Mouse (Mus musculus): ENCODE results near the gene Stat3.
A peak's percentile ranks its signal among the peaks of the same experiment; 100 is the strongest.

The Stat3 gene

DNA sequence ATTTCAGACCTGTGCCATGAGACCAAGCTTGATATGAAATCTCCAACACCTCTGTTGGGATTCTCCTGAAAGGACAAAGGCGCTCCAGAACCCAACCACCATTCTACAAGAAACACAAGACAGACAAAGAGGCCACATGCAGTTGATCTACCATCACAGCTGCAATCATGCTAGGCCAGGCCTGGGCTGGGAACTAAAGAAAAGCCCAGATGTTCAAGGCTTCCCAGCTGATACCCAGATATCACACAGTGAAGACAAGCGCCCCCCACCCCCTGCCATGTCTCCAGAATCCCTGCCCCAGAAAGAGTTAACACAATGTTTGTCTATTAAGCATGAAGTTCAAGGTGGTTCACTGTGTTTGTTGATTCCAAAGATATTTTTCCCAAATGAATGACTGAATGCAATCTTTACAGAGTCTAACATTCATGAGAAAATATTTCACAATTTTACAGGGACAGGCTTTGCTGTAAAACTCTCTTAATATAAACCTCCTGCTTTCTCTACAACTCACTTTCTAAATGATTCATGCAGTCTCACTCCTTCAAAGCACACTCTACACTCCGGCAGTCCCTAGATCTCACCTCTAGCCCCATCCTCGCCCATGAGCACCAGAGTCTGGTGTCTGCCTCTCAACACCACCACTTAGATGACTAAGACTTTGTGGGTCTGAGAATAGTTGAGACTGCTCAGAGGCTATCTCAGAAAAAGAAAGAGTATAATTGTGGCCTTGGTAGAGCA is 18.3 kb downstream of the Stat3 start:
- DNase-seq (ENCODE audit: low read depth): no peak

DNA sequence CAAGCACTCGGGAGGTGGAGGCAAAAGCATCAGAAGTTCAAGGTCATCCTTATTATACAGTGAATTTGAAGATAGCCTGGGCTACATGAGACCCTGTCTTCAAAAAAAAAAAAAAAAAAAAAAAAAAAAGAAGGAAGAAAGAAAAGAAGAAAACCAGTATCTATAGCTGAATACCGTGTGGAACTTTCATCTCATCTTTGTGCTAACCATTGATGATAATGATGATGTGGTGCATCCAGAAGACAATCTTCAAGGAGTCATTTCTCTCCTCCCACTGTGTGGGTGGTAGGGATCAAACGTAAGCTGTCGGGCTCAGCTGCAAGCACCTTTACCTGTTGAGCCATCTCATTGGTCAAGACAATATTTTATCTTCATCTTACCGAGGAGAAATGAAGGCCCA is 21.3 kb downstream of the Stat3 start:
- no peak for DNase-seq (ENCODE audit: low read depth)

DNA sequence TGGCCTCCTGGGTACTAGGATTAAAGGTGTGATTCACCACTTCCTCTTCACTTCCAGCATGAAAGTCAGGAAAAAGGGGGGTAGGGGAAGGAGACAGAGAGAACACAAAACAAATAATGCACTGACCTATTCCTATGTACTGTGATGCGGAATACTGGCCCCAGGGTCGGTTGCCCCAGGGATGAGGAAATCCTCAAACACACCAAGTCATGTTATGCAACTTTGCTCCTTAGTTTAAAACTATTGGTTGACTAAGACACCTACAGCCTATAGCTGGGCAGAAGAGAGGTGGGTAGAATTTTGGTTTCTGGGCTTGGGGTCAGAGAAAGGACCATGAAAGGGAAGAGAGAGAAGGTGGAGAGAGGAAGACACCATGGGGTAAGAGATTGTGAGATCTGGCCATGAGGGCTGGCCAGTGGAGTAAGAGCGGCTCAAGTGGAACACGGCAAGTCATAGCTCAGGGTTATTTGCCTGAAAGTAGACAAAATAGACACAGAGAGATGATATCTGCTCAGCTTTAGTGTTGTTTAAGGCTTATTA is 22.8 kb downstream of the Stat3 start:
- DNase-seq (ENCODE audit: low read depth): no peak

DNA sequence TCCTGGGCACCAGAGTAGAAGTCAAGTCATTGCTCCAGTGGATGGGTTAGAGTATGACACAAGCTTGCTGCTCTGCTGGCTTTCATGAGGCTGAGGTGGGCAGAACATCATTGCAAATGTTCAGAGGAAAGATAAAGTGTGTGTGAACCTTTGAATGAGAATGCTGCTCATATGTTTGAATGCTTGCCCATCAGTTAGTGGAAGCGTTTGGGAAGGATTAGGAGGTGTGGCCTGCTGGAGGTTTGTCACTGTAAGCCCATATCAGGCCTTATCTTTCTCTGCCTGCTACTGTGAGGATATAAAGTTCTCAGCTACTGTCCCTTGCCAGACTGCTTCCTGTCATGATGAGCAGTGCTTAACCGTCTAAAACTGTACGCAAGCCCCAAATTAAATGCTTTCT is 24.3 kb downstream of the Stat3 start:
- no peak for DNase-seq (ENCODE audit: low read depth)

DNA sequence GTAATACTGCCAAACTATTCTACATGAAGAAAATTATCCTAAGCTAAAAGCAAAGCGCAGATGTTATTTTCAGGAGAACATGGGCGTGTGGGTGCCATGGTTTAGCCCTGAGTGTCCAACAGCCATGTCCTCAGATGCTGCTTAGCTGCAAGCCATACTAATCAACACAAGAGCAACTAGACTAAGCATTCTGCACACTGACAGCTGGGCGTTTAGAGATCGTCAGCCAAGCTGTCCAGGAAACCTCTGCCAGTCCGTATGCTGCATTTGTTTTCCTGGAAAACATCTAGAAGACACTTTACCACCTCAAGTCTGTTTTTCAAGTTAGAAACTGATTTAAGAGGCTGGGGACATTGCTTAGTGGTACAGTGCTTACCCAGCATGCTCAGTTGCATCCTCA is 24.9 kb downstream of the Stat3 start:
- no peak for DNase-seq (ENCODE audit: low read depth)

DNA sequence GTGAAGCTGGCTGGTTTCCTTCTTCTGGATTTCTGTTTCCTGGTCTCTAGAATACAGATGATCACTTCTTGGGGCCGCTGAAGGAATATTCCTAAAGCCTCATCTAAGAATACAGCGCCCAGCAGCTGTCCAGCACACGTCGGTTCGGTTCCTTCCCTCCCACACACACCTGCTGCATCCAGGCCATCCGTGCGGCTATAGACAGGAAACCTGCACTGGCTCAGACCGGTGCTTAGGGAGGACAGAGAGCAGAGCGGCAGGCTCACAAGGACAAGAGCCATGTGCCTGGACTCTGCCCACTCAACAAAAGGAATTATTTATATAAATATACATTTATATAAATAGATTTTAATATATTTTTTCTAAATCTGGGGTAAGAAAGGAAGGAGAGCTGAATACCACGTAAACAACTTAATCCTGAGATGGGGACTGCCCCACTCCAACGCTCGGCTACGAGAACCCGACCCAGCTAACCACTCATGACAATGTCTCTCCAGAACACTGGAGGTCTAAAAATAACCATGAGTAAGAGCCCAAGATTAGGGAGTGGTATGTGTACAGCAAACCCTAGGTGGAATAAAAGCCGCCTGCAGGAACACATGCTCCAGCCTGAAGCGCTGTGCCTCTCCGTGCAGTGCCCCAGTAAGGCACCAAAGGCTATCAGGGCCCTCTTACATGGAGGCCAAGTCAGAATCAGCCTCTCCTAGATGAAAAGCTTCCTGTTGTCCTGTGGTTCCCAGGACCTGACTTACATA is 26.8 kb downstream of the Stat3 start:
- no peak for DNase-seq (ENCODE audit: low read depth)

DNA sequence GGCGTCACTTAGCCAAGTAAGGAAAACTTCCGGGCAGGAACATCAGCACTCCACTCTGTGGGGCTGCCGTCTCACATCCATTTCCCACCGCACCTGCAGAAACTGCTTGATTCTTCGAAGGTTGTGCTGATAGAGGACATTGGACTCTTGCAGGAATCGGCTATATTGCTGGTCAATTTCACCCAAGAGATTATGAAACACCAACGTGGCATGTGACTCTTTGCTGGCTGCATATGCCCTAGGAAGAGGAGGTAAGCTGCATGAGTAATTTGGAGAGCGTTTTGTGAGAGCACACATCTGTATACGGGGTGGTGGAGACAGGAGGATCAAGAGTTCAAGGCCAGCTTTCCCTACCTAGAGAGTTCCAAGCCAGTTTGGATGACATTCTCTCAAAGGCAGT is 30.8 kb downstream of the Stat3 start:
- DNase-seq (ENCODE audit: low read depth): no peak

DNA sequence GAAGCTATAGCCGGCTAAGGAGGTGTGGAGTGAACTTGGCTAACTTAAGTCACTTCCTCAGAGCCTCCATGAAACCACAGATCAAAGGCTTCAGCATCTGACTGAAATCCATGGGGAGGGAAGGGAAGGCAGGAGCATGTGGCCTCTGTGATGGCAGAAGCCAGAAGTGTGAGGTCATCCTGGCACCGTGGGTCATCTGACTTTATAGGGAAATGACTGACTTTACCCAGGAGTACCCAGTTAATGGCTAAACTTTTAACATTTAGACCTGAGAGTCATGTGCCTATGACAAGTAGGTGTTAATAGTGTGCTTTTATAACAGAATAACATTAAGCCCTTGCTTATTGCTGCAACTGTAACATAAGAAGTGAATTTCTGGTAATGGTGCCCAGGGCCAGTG is 31.2 kb downstream of the Stat3 start:
- no peak for DNase-seq (ENCODE audit: low read depth)

DNA sequence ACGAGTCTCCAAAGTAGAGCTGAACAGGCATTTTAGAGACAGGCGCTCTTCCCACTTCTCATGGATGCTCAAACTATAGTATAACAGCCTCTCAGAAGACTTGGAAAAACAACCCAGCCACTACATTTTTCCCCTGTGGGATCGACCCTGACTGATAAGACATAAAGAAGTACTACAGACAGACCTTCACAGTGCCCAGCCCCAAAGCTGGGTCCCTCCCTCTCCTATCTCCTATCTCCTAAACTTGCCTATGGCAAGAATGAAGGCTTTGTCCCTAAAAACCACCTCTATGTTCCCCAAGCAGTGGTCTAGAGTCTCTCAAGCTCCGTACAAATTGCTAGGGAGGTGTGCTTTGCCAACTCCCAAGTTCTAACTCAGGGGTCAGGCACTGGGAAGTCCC is 32.5 kb downstream of the Stat3 start:
- no peak for DNase-seq (ENCODE audit: low read depth)

DNA sequence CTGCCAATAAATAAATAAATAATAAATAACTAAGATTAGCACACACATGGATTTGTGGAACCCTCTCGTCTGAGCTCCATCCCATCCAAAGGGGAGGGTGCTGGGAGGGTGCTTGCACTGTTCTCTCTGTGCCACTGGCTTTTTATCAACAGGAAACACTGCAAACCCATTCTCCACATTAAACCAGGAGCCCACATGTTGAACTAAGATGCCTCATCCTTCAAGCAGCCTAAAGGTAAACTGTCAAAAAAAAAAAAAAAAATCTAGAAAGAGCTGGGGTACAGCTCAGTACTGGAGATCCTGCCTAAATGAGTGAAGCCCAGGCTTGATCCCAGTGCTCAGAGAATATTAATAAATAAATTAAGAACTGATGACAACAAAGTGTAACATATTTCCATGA is 33.4 kb downstream of the Stat3 start:
- peak; percentile 37 for DNase-seq (ENCODE audit: low read depth)

DNA sequence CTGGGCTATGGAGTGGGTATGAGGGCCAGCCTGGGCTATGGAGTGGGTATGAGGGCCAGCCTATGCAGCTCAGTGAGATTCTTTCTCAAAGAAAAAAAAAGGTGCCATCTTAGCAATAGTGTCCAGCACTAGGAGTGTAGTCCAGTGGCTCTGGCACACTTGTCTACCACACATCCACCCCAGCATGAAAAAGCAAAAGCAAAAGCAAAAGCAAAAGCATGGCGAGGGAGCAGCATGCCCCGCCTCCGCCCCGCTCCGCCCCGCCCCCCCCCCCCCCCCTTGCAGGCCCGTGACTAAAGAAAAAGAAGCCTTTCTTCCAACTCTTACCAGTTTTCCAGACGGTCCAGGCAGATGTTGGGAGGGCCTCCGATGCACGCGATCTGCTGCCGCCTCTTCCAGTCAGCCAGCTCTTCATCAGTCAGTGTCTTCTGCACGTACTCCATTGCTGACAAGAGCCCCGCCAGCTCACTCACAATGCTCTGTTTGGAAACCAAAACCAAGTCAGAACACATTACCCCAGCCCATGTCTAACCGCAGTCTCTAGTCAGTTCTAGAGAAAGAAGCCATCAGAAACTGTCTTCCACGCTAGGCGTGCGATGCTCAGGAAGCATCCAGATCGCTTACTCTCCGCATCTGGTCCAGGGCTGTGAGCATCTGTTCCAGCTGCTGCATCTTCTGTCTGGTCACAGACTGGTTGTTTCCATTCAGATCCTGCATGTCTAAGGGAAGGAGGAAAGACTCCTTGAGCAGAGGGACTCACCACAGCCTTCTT is 34.6 kb downstream of the Stat3 start:
- DNase-seq (ENCODE audit: low read depth): no peak

DNA sequence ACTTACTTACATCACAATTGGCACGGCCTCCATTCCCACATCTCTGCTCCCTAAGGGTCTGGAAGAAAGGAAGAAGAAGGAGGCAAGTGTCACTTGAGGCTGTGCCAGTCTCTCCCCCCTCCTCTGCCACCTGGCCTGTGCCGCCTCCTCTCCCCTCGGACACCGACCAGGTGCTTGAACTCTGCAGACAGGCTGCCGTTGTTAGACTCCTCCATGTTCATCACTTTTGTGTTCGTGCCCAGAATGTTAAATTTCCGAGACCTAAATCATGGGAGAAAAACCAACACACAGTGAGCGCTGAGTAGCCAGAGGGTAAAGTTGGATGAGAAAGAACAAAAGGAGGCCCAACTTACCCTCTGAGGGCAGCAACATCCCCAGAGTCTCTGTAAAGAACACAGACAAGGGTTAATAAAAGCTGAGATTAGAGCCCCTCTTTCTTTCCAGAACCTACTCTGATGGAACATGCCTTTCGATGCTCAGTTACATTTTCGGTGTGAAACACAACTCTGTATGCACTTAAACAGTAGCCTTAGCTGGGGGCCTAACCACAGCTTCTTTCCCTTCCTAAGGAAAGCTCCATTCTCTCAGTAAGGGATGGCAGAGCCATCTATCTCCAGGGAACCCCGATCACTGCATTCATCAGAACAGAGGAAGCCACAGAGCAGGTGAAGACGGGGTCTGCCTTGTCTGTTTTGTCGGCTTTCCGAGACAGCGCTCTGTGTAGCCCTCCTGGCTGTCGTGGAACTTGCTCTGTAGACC is 40.7 kb downstream of the Stat3 start:
- no peak for DNase-seq (ENCODE audit: low read depth)

DNA sequence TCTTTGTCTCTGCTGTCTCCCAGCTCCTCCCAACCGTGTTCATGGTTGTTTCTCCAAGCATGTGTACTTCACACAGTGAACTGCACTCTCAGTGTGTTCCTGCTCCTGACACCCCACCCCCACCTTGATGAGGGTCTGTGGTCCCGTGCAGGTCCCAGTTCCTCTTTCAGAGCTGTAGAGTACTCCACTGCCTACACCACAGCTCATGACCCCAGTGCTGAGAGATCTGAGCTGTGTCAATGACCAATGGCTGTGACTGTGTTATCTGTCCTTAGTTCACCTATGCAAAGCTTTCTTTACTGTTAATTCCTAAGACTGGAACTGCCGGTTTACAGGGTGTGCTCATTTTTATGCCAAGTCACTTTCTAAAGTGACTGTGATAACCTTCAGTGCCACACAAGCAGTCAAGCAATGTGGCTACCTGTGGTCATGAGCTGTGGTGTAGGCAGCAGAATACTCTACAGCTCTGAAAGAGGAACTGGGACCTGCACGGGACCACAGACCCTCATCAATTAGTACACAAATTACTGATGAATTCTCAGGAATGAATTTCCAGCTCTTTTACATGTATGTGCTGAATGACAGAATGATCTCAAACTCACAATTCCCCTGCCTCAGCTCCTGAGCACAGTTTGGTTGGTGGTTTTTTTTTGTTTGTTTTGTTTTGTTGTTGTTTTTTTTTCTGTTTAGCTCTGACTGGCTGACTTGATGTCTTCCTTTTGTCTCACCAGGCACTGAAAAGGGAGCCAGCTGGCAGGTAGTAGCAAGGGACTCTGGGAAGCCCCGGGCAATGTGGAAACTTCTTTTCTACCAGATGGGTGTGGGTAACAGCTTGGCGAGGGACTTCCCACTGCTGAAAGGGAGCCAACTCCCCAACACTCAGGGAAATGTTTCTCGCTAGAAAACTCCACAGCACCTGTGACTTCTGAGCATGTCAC is 41.8 kb downstream of the Stat3 start:
- DNase-seq (ENCODE audit: low read depth): no peak

DNA sequence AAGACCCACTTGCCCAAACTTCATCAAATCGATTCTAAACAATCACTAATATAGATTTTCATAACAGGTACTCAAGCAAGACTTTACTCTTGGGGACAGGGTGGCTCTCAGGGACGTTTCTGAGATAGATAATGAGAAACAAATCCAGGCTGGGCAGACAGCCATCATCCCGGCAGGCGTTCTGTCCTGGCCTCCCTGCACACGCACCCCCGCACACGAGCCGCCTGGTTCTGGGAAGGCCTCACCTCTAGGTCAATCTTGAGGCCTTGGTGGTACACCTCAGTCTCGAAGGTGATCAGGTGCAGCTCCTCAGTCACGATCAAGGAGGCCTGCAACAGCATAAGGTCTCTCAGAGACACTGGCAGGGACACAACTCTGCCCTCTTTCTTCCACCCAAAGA is 43.3 kb downstream of the Stat3 start:
- no peak for DNase-seq (ENCODE audit: low read depth)

DNA sequence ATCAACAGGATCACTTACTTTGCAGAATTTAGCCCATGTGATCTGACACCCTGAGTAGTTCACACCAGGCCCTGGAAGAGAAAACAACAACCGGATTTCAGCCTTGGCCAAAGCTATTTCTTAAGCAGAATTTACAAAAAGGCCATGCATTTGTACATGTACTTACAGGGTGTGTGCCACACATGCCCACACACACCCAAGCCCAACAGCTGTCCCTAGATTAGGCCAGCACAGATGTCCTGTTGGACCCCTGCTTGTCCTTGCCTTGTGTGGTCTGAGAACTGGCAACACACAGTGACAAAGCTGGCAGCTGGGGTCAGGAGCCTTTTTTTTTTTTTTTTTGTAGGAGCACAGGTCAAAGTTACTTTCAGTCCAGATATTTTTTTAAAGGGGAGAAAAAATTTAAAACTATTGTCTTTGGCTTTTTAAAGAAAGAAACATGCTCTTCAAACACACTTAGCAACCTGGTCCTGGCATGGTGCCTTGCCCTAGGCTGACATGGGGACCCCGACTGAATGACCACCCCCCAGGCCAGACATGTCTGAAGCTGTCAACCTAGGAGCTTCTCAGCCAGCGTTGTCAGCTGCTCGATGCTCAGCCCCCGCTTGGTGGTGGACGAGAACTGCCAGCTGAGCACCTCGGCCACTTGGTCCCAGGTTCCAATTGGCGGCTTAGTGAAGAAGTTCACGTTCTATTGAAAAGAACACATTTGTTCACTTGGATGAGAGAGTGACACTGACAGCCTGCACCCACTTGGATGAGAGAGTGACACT is 45.0 kb downstream of the Stat3 start:
- no peak for DNase-seq (ENCODE audit: low read depth)

DNA sequence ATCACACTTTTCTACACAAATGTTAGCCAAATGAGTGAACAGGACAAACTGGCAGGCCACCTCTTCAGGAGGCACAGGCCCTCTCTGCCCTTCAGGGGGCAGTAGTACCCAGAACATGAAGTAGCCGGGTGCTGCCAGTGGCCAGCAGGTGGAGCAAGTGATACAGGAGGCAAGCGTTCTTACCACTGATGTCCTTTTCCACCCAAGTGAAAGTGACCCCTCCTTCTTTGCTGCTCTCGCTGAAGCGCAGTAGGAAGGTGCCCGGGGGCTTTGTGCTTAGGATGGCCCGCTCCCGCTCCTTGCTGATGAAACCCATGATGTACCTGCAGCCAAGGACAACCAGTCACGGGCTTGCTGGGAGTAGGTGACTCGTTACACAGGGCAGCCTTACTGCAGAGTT is 45.9 kb downstream of the Stat3 start:
- DNase-seq (ENCODE audit: low read depth): peak; percentile 95

DNA sequence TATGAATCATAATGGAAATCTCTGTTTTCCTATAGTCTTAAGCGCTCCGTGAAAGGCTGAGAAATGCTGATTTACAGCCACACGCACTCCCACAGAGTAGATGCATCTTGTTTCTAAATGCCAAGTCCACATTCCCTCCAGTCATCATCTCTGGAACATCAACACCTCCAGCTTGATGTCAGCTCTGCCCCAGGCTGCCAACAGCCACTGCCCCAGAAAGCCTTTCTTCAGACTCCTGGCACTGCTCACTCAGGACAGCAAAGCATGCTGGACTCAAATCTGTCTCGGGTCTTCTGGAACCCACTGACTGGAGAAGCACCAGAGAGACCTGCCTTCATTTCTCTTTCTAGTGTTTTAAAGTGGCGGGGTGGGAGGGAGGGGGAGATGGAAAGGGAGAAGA is 46.9 kb downstream of the Stat3 start:
- DNase-seq (ENCODE audit: low read depth): no peak

DNA sequence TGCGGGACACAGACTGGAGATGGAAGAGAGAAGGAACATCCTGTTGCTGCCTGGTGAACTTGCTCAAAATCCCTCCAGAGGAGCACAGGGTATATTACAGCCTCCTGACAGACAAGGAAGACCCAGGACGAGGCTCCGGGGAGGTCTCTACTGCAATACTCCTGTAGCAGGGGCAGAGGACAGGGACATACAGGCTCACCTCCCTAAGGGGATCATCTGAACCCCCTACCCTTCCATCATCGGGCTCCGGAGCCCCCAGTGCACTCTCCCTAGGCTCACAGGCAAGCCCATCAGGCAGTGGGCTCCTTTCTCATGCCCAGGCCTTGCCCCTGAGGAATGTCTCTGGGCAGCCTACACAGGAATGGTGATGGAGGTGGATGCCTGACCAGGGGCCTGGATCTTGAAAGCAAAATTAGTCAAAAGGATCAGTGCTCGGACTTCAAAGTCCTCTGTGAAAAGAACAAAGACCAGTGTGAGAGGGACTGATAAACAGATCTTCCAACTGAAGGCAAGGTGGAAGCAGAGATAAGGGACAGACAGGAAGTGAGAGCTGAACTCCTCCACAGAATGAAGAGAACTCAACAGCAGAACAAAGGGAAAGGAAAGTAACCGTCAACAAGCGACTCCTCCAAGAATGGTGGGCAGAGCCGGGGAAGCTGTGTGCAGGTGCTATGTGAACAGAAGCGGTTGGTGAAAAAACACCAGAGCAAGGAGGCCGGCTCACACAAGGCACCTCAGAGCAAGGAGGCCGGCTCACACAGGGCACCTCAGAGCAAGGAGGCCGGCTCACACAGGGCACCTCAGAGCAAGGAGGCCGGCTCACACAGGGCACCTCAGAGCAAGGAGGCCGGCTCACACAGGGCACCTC is 47.9 kb downstream of the Stat3 start:
- peak; percentile 97 for DNase-seq (ENCODE audit: low read depth)

DNA sequence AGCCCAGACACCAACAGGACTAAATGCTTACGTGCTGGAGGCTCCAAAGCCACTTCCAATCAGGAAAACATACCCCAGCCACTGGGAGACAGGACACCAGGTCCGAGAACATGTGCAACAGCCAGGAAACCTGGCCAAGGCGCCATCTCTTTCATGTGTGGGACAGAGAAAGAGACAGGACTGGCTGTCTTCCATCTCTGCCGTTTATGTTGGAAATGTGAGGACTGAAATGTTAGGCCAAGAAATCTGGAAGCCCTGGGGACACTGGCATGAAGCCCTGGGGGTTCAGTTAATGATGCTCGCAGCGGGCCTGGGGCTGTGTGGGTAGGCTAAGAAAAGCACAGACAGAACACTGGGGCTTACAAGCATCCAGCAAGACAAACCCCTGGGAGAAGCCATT is 48.9 kb downstream of the Stat3 start:
- DNase-seq (ENCODE audit: low read depth): no peak
